Mouse (Mus musculus) midbrain, embryonic 14.5 days (tissue): ENCODE data around the gene Shisa8. TPM values are rescaled to one million over a fixed set of nuclear protein-coding genes. Genes with fewer than 3 reads are reported as not detected.

Experiments
- ATAC-seq: fragments of 200-750 bp; cut with Nextera tagmentation; 2 replicates; pipeline ENCODE4 v1.8.0; 2017; ENCODE audit warnings: moderate number of reproducible peaks, moderate library complexity; ENCODE audit not compliant: low FRiP score, low TSS enrichment
- DNase-seq: peaks from one replicate; pipeline ENCODE4 v3.0.0-alpha.2; 2015
- H3K27ac ChIP-seq: fragments of 300-500 bp; sonication (generic); replicated peaks from 2 replicates; pipeline ENCODE4 v1.5.1; 2014; ENCODE audit warnings: mild to moderate bottlenecking, low read depth, low read length, moderate library complexity
- H3K27me3 ChIP-seq: fragments of 300-500 bp; sonication (generic); 2 replicates; pipeline ENCODE4 v1.6.1; 2014; ENCODE audit warnings: low read length, control low read depth, mixed read lengths; ENCODE audit not compliant: control insufficient read depth, insufficient read depth
- H3K36me3 ChIP-seq: fragments of 300-500 bp; sonication (generic); 2 replicates; pipeline ENCODE4 v1.6.1; 2014; ENCODE audit warnings: low read length, control low read depth; ENCODE audit not compliant: control insufficient read depth, insufficient read depth
- H3K4me1 ChIP-seq: fragments of 300-500 bp; sonication (generic); 2 replicates; pipeline ENCODE4 v1.6.1; 2014; ENCODE audit warnings: mild to moderate bottlenecking, antibody characterized with exemption, low read length, control low read depth; ENCODE audit not compliant: control insufficient read depth, insufficient read depth
- H3K4me2 ChIP-seq: fragments of 300-500 bp; sonication (generic); 2 replicates; pipeline ENCODE4 v1.6.1; 2014; ENCODE audit warnings: mild to moderate bottlenecking, low read length, moderate library complexity
- H3K4me3 ChIP-seq: fragments of 300-500 bp; sonication (generic); replicated peaks from 2 replicates; pipeline ENCODE4 v1.5.1; 2014; ENCODE audit warnings: low read depth, low read length
- H3K9ac ChIP-seq: fragments of 300-500 bp; sonication (generic); replicated peaks from 2 replicates; pipeline ENCODE4 v1.6.1; 2014; ENCODE audit warnings: mild to moderate bottlenecking, low read length, moderate library complexity
- H3K9me3 ChIP-seq: fragments of 300-500 bp; sonication (generic); 2 replicates; pipeline ENCODE4 v1.6.1; 2016; ENCODE audit warnings: low read length, control low read depth, mixed read lengths; ENCODE audit not compliant: control insufficient read depth
- WGBS: fragments of 180-500 bp; shearing (Covaris S2); extraction: QIAGEN DNeasy Blood & Tissue Kit; methylation state at CpG from one replicate; pipeline ENCODE4 v1.1.7; 2014; 5-methylcytosine and 5-hydroxymethylcytosine counted together
- polyA plus RNA-seq: library from polyadenylated mRNA; unstranded; fragments of >200 nt; fragmentation: Nextera tagmentation; extraction: Ambion mirVana; gene quantifications from 2 replicates; pipeline ENCODE4 v1.2.1, GENCODE M21; 2014

The Shisa8 gene
- polyA plus RNA-seq, 1 experiment from 2014 or later, result 0.70 TPM

GRCm38 (mm10) chr15:82244115-82244804, 31.6 kb upstream of the Shisa8 start, which contains the start of gene Cenpm:
Gene Cenpm, minus strand, starts transcription at chr15:82244748.
- Histone ChIP-seq H3K4me2 (peak within 1 kb of the TSS; percentile 77), H3K4me1 (peaks cover 5% of the 10 kb centered on the region; the same call in 1 of the 2 replicates), H3K4me3 (peak within 1 kb of the TSS; percentile 73), H3K9ac (peak within 1 kb of the TSS; percentile 60), H3K9me3 (no peaks in the 10 kb centered on the region), H3K27ac (peak within 1 kb of the TSS; percentile 46; the same call in 1 of the 2 replicates), H3K27me3 (no peaks in the 10 kb centered on the region), H3K36me3 (no peaks in the 10 kb centered on the region)
- peak; percentile 96 for DNase-seq
- under 1% methylated on average over 65 of the region's 65 CpGs for WGBS
- peak; percentile 97 for ATAC-seq

GRCm38 (mm10) chr15:82243742-82244114, 31.1 kb upstream of the Shisa8 start:
- H3K9ac ChIP-seq, result peak overlapping the region; percentile 60
- WGBS, result 10% methylated on average over 12 of the region's 12 CpGs
- no peak for ATAC-seq
- DNase-seq, result no peak
- no peaks in the 10 kb centered on the region for H3K27me3 ChIP-seq
- H3K27ac ChIP-seq, result no peak overlapping the region
- H3K9me3 ChIP-seq, result no peaks in the 10 kb centered on the region
- peaks cover 5% of the 10 kb centered on the region; the same call in 1 of the 2 replicates for H3K4me1 ChIP-seq
- no peaks in the 10 kb centered on the region for H3K36me3 ChIP-seq
- peak overlapping the region; percentile 77 for H3K4me2 ChIP-seq
- H3K4me3 ChIP-seq, result peak overlapping the region; percentile 73

GRCm38 (mm10) chr15:82243311-82243710, 30.7 kb upstream of the Shisa8 start:
- ATAC-seq, result no peak
- H3K9ac ChIP-seq, result peak overlapping the region; percentile 60
- no peaks in the 10 kb centered on the region for H3K9me3 ChIP-seq
- no peaks in the 10 kb centered on the region for H3K36me3 ChIP-seq
- H3K4me1 ChIP-seq, result peaks cover 5% of the 10 kb centered on the region; the same call in 1 of the 2 replicates
- 79% methylated on average over 3 of the region's 3 CpGs for WGBS
- no peaks in the 10 kb centered on the region for H3K27me3 ChIP-seq
- DNase-seq, result no peak
- H3K4me3 ChIP-seq, result peak overlapping the region; percentile 73
- H3K27ac ChIP-seq, result no peak overlapping the region
- peak overlapping the region; percentile 77 for H3K4me2 ChIP-seq

- H3K36me3 ChIP-seq, result no peaks in the 10 kb centered on the region
- no peaks in the 10 kb centered on the region for H3K4me1 ChIP-seq
- no peak overlapping the region for H3K9ac ChIP-seq
- no peak overlapping the region for H3K27ac ChIP-seq
- peak; percentile 90 for DNase-seq
- 21% methylated on average over 5 of the region's 5 CpGs for WGBS
- no peak overlapping the region for H3K4me3 ChIP-seq
- H3K27me3 ChIP-seq, result no peaks in the 10 kb centered on the region
- no peaks in the 10 kb centered on the region for H3K9me3 ChIP-seq
- peak; percentile 67; the same call in 1 of the 2 replicates for ATAC-seq
- H3K4me2 ChIP-seq, result no peak overlapping the region
Measured at GRCm38 (mm10) chr15:82236565-82236964, 23.9 kb upstream of the Shisa8 start.

- Histone ChIP-seq H3K4me2 (no peak overlapping the region), H3K27ac (no peak overlapping the region), H3K4me3 (no peak overlapping the region), H3K36me3 (no peaks in the 10 kb centered on the region), H3K9ac (no peak overlapping the region), H3K27me3 (no peaks in the 10 kb centered on the region), H3K9me3 (no peaks in the 10 kb centered on the region), H3K4me1 (no peaks in the 10 kb centered on the region)
- 75% methylated on average over 10 of the region's 10 CpGs for WGBS
- ATAC-seq (no peak), DNase-seq (no peak)
Measured at GRCm38 (mm10) chr15:82235661-82236060, 23.0 kb upstream of the Shisa8 start.

GRCm38 (mm10) chr15:82232651-82233050, 20.0 kb upstream of the Shisa8 start:
- H3K27me3 ChIP-seq, result no peaks in the 10 kb centered on the region
- H3K4me2 ChIP-seq, result no peak overlapping the region
- H3K9ac ChIP-seq, result no peak overlapping the region
- no peak overlapping the region for H3K4me3 ChIP-seq
- no peaks in the 10 kb centered on the region for H3K36me3 ChIP-seq
- DNase-seq, result no peak
- ATAC-seq, result no peak
- H3K9me3 ChIP-seq, result no peaks in the 10 kb centered on the region
- 68% methylated on average over 4 of the region's 4 CpGs for WGBS
- no peaks in the 10 kb centered on the region for H3K4me1 ChIP-seq
- H3K27ac ChIP-seq, result no peak overlapping the region

GRCm38 (mm10) chr15:82231591-82232378, 19.2 kb upstream of the Shisa8 start:
- ATAC-seq (no peak), DNase-seq (no peak)
- Histone ChIP-seq H3K9ac (no peak overlapping the region), H3K4me3 (no peak overlapping the region), H3K4me2 (no peak overlapping the region), H3K9me3 (no peaks in the 10 kb centered on the region), H3K36me3 (no peaks in the 10 kb centered on the region), H3K27ac (no peak overlapping the region), H3K27me3 (no peaks in the 10 kb centered on the region), H3K4me1 (no peaks in the 10 kb centered on the region)
- 63% methylated on average over 11 of the region's 11 CpGs for WGBS

- Histone ChIP-seq H3K9ac (no peak overlapping the region), H3K9me3 (no peaks in the 10 kb centered on the region), H3K27me3 (no peaks in the 10 kb centered on the region), H3K4me2 (no peak overlapping the region), H3K4me1 (no peaks in the 10 kb centered on the region), H3K4me3 (no peak overlapping the region), H3K36me3 (no peaks in the 10 kb centered on the region), H3K27ac (no peak overlapping the region)
- WGBS, result 81% methylated on average over 4 of the region's 4 CpGs
- ATAC-seq (no peak), DNase-seq (no peak)
Measured at GRCm38 (mm10) chr15:82231100-82231499, 18.5 kb upstream of the Shisa8 start.
